Mouse (Mus musculus) thymus, postnatal 14 days (tissue): ENCODE results near the gene Pim3.
A peak's percentile ranks its signal among the peaks of the same experiment; 100 is the strongest.
"Not testable (repeated sequence)": the region's sequence is repeated elsewhere in the genome, so short reads cannot be mapped to it uniquely, and the experiment has no call there.

Experiments used
- DNase-seq: peaks from one replicate; pipeline ENCODE4 v3.0.0; 2021

Gene Pim3

DNA sequence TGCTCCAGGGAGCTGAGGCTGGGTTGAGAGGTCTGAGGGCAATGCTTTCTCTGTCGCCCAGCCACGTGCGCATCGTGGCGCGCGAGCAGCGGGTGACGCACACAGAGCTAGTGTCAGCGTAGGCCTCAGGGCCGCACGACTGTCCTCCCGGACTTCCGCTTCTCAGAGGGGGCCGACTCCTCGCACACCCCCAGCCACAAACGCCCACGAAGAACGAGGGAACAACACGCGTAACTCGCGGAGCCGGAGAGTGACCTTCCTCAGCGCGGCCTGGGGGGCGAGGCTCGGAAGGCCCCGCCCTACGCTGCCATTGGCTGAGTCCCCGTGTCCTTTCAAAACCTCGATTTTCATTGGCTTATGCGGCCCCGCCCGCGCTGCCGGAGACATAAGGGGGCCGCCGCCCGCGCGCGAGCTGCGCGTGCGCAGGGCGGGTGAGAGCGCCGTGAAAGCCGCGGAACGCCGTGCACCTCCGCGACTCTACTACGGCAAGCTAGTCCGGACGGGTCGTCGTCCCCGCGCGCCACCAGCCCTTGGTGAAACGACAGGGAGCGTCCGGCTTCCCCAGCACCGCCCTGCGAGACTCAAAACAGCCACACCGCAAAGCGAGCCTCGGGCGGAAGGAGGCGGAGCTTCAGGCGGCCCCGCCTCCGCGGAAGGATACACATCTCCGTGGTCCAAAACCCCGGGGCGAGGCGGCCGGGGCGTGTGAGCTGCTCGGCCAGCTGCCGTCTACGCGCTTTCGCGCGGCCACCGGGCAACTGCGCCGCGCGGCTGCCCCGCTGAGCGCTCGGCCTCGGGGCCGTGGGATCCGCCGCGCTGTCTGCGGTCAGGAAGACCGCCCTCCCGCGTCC, at the start of gene Pim3:
Gene Pim3 (plus strand): TSS at position 415 of the 851 bp plus-strand sequence.
- DNase-seq: peak; percentile 96

DNA sequence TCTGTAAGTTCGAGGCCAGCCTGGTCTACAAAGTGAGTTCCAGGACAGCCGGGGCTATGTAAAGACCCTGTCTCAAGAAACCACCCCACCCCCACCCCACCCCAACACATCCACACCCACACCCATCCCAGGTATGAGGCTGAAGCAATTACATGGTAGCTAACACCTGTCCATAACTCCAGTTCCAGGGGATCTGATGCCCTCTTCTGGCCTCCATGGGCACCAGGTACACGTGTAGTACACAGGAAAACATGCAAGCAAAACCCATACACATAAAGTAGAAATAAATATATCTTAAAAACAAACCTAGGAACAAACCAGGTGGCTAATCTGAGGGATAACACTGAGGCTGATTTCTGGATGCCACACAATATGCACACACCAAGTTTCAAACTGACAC, 48.7 kb upstream of the Pim3 start:
- DNase-seq: no peak

DNA sequence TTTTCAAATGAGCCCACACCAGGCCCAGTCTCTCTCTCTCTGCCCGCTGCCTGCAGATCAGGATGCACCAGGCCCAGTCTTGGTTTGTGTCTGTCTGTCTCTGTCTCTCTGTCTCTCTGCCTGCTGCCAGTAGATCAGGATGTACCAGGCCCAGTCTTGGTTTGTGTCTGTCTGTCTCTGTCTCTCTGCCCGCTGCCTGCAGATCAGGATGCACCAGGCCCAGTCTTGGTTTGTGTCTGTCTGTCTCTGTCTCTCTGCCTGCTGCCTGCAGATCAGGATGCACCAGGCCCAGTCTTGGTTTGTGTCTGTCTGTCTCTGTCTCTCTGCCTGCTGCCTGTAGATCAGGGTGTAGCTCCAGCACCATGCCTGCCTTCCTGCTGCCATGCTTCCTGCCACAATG, 48.1 kb upstream of the Pim3 start:
- not testable (repeated sequence) for DNase-seq

DNA sequence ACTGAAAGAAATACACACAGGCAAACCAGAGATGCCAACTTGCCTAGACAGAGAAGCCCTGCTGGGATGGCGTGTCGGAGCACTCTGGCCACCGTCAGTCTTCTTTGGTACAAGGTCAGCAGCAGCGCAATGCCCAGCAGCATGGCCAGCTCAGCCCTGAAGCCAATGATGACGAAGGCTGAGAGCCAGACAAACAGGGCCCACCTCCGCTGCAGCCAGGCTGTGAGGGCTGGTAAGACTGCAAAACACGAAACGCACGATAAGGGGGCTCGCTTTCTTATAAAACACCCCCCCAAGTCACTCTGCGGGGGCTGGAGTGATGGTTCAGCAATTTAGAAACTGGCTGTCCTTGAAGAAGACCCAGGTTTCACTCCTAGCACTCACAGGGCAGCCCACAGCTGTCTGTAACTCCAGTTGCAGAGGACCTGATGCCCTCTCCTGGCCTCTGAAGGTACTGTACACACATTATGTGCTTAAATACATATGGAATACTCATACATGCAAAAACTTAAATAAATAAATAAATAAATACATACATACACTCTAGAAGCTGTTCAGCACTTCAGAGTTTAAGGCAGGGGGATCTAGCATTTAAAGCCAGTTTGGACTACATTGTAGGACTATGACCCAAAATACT, 47.5 kb upstream of the Pim3 start:
- peak; percentile 31 for DNase-seq

DNA sequence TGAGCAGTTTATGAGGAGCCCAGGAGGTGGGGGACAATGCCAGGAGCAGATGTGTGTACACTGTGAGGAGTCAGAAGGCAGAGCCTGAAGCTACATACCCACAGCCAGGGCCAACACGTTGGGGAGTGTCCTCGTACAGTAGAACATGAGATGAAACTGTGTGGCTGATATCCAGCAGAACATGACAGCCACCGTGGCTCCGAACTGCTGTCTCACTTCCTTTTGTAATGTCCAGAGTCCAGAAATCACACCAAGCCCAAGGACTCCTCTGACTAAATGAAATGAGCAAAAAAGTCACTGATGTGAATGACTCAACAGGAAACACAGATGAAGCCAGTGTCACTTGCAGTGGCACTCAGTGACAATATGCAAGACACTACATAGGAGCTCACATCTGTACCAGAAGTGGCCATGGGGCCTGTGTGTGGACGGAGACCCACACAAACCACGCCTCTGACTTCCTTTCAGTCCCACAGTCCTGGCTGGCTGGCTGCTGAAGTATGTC, 46.7 kb upstream of the Pim3 start:
- DNase-seq: no peak

DNA sequence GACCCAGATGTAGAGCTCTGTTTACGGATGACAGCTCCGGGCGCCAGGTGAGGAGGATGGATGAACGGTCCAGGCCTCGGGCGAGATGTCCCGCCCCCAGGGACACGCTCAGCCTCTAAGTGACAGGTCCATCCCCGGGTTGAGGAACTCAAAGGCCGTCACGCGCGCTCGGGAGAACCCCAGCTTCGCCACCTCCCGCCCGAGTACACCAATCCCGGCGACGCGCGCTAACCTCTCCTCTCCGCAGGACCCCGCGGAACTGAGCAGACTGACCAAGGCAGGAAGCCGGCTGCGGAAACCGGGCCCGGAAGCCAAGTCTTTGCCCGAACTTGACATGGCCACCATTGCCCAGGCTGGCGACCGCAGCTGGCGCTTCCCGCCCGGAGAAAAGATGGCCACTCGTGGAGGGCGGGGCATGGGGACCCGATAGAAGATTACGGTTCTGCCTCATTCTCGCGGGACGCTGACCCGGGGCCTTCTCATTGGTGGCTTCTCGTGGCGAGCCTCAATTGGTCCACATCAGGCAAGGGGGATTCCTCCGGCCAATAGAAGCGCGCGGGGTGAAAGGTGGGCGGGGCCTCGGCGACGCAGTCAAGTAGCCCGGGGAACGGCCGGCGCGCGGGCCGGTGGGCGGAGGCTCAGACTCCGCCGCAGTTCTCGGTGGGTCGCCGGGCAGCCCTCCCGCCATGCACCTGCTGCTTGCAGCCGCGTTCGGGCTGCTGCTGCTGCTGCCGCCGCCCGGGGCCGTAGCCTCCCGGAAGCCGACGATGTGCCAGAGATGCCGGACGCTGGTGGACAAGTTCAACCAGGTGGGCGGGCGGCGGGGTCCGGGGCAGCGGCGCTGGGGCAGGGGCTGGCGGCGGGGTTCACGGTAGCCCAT, 42.7 kb upstream of the Pim3 start, which contains the start of the genes Alg12 and Creld2:
Gene Alg12 (minus strand): TSS at position 293 of the 880 bp plus-strand sequence.
Gene Creld2 (plus strand): TSS at position 621 of the 880 bp plus-strand sequence.
- DNase-seq: peak; percentile 99

DNA sequence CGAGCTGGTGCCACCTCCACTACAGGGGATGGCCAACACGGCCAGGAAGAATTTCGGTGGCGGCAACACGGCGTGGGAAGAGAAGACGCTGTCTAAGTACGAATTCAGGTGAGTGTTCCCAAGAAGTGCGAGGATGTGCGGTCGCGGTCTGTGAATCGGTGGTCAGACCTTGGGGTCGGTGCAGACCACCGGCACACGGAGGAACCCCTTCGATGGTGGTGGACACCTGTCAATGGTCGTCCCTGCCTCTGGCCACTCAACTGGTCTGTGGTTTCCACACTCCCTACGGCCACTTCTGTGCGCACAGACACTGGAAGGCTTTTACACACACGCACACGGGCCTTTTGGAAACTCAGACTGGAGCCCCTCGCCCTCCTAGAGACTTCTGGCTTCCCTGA, 42.1 kb upstream of the Pim3 start:
- DNase-seq: no peak

DNA sequence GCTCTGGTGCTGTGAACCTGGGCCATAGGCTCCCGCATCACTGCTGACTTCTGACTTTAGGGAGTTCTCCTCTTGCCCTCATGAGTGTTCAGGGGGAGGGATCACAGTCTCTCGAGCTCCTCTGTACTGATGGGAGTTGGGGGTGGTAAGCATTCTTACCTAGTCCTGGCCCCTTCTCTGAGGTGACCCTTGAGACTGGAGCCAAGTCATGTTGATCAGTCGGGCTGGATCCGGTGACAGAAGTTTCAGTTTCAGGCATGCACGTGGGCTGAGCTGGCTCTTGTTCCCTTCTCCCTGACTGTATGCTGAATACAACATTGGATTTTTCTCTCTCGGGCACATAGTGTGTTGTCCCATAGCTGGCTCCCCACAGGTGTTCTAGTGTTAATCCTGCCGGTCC, 40.6 kb upstream of the Pim3 start:
- DNase-seq: no peak

DNA sequence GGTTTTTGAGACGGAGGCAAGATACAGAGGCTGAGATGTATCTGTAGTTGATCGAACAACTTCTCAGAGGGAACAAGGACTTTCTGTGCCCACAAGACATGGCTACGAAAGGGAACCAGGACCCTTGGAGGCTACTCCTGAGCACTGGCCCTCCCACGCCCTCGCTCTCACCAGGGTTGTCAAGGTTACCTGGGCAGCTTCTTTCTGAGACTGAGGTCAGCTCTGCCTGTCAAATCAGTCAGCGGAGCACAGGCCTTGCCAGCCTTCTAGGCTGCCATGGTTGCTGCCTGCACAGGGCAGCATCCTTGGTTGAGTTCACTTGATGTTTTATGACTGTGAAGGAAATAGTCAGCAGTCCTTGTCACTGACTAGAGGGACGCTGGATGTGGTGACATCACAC, 39.5 kb upstream of the Pim3 start:
- DNase-seq: no peak

DNA sequence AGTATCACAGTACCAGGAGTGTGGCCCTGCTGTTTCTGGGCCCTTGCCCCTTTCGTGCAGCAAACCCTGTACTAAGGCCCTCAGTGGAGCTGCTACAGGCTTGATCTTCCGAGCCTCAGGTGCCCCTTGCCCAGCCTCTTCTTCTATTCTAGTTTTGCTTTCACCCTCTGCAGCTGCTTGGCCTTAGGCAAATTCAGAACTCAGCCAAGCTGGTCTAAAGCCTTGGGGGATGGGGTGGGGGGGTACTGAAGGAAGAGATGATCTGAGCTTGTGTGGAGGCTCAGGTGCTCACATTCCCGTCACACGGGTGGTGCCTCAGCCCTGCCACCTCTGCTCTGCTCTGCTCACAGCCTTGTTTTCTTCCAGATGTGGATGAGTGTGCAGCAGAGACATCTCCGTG, 38.6 kb upstream of the Pim3 start:
- no peak for DNase-seq

DNA sequence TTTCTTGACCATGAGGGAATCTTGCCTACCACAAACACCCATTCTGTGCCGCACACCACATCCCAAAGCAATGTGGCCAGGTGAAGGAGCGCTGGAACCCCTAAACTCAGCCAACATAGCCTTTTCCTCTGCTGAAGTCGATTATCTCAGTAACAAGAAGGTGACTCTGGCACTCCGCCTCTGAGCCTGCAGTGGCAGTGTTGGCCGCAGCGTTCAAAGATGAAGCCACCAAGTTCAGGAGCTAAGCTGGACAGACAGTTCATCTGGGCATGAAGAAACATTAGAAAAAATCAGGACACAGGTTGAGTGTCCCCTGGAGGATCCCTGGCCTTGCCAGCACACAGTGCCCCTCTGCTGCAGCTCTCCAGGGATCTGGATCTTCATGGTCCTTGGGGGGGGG, 34.5 kb upstream of the Pim3 start:
- DNase-seq: no peak

DNA sequence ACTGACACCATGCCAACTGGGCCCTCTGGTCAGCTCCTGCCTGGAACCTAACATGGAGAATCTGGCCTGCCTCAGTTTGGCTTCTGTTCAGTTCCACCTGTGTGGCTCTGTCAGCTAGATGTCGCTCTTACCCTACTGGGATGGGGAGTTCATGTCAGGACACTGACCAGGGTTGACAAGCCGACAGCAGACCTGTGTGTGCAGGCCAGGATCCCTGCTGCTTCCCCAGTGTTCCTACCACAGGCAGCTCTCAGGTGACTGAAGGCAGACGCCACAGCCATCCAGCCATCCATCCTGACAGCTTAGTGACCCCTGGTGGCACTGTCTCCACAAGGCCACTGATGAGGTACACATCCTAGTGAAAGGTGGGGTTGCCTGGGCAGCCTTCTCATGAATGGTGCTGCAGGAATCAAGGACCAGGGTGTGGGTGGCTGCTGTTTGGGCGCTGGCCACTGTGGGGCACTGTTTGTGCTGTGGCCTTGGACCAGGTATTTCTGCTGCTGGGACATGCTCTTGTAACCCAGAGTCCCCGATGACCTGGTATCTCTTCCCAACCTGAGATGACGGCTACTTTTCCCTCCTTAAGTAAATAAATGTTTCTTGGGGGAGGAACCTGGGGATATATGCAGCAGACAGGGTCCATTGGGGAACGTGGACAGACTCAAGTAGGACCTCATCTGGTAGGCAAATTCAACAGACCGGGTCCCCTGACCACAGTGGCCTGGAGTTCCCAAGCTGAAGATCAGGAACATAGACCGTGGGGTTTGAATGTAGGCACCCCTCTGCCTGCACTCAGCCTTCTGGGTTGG, 33.8 kb upstream of the Pim3 start:
- peak; percentile 64 for DNase-seq

DNA sequence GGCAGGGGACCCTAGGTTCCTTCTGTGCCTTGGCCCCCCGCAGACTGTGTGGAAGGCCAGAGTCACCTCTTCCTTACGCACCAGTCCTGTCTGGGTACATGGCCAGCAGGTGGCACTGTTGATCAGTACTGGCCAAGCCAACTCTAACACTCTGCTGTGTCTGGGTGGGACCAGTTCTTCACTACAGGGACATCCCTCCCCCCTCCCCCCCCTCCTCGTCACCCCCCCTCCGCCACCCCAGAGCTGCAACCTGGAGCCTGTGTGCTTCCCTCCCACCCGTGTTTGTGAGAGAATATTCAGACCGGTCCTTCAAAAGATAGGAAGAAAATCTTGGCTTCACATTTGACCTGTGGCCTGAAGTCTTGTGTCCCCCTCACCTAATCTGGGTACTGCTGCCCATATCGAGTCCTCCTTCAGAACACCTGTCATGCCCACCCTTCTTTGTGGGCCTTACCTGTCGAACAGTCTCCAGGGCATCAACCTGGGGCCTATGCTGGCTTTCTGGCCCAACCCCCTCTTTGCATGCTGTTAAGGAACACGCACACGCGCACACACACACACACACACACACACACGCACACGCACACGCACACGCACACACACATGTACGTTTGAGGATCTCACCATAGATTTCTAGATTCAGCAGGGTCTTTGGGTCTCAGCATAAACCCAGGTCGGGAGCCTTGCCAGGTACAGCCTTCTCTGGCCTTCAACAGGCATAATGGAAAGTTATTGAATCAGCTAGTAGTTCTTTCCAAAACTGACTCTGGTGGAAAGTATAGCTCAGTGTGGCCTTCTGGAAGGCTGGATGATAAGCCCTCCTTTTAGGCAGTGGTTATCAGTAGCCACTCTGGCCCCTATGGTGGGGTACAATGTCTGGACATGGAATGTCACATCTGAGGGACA, 32.9 kb upstream of the Pim3 start:
- DNase-seq: peak; percentile 88

DNA sequence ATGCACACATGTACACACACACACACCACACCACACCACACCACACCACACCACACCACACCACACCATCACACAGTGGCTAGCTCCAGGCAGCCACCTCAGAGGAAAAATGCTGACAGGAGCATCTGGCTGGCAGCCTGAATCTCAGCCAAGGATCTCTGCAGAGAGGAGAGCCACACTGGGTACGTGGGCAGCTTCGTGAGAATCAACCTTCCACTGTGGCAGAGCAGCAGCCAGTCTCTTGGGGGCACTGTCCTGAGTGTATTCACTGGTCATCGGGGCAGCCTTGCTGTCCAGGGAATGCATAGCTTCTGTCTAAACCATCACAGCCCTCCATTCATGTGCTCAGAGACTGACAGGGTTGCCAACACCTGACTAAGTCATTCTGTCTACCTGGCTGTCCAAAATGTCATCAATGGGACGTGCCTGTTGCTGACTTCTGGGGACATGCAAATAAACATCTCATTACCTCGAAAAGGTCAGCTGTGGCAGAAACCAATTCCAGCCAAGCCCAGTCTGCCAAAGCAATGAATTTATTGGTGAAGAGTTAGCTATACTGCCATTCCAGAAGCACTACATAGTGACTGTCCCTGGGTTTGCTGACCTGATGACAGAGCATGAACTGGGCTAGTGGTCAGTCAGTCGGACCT, 32.1 kb upstream of the Pim3 start:
- DNase-seq: no peak

DNA sequence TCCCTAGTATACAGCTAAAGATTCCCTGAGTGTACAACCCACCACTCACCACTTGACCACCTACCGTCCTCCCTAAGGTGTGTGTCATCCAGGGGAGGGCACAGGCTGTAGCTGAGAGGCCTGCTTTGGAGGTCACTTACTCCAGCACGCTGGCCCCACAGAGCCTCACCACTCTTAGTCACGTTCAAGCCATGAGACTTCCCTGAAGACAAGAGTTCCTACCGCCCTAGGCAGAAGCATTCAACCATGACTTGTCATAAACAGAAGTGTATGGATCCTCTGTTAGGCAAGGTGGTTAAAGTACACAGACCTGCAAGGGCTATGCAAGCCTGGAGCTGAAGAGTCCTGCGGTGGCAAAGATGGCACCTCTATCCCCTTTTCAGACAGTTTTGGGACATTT, 31.3 kb upstream of the Pim3 start:
- DNase-seq: no peak

DNA sequence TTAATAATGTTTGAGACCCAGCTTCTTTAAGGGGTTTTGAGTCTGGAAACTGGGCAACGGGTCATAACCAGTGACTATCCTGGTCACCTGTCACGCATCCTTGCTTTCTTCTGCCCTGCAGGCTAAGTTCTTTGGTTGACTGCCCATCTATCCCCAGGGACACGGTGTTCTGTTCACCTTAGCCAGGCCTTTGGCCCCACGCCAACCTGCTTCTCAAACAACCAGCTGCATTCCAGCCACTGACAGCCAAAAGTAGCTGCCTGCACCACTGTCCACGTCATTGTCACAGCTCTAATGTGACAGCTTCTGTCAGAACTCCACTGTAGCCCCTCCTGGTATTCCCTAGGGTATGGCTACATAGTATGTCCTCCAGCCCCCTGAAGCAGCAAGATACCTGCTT, 30.5 kb upstream of the Pim3 start:
- DNase-seq: no peak

DNA sequence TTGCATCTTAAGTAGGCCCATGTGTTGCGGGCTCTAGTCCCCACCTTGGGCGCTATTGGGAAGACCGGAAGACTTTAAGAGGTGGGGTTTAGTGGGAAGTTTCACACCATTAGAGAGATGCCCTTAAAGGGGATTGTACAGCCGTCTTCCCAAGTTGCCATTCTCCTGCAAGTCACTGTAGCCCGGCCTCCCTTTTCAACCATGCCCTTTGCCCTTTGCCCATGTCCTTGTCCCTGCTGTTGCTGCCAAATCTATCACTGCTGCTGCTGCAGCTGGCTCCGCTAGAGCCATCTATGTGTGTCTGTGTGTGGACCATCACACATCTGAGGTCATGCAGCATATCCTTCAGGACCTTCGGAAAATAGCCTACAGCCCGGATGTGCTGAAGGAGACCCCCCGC, 29.4 kb upstream of the Pim3 start:
- no peak for DNase-seq

DNA sequence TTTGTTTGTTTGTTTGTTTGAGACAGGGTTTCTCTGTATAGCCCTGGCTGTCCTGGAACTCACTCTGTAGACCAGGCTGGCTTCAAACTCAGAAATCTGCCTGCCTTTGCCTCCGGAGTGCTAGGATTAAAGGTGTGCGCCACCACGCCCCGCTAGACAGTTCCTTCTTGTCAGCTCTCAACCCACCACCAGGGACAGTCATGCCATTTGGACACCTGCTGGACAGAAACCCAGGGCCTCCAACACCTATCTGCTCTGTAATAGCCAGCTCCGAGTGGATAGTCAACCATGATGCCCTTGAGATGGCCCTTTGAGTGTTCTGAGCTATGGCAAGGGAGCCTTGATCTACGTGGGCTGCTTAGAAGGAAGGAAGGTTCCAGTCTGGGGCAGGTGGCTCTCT, 26.0 kb upstream of the Pim3 start:
- no peak for DNase-seq

DNA sequence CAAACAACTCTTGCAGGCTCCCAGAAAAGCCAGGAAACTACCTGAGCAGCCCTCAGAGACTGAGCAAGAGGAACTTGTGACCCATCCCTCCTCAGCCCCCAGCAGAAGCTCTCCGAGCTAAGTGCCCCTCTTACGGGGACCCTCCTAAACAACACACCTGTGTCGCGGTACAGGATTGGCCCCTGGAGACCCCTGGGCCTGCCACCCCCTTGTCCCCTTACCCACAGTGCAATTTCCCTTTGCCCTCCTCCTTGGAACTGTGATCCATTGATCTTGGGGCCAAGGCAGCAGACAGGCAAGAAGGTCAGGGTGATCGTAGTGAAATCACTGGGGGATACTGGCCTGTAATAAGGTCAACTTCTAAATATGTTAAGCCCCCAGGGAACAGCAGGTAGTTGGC, 25.4 kb upstream of the Pim3 start:
- no peak for DNase-seq

DNA sequence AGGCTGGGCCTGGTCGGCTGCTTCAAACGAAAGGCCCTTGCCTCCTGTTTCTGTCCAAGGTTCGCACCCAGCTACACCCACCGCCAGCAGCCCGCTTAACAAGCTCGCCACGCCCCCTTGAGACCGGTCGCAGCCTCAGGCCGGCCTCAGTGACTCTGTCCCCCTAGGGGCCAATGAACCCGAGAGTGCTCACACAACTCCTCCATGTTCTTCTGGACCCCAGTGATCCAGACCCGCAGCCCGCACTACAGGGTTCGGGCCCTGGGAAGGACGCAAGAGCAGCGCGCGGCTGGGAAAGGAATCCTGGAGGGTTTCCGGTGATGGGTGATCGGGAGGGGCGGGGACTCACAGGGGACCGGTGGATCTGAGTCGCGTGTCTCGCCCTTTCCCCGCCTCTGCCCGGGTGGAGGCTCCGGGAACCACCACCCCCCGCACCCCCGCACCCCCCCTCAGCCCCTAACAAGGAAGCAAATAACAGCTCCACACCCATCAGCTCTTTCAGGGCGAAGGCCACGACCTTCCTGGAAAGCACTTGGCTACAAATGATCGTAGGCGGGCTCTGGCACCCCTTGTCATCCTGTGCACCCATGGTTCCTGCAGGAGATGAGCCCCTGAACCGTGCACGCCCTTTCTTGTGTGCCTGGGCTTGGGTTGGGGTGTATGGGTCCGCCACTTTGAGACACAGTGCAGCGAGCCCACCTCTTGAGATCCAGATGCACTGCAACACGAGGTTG, 24.6 kb upstream of the Pim3 start:
- peak; percentile 39 for DNase-seq
